Mouse (Mus musculus): ENCODE measurements at regions not wholly inside any gene's neighbourhood (a gene's known extent, or its start where the extent isn't known, plus 50 kb on each side); places are given as distances from the start of the nearest gene placed in this dataset.

- no peak for ATAC-seq (replicated peaks; ENCODE audit: low read depth, poor library complexity, severe bottlenecking)
These were observed 92.1 kb upstream of the Ssbp2 start for GRCm38 (mm10) chr13:91367896-91368556.

- no peak for ATAC-seq (replicated peaks; ENCODE audit: low read depth, poor library complexity, severe bottlenecking)
These were observed 91.4 kb upstream of the Ssbp2 start for GRCm38 (mm10) chr13:91368664-91369063.

GRCm38 (mm10) chr13:91370021-91370420 is 90.1 kb upstream of the Ssbp2 start:
- no peak for ATAC-seq (replicated peaks; ENCODE audit: low read depth, poor library complexity, severe bottlenecking)

DNA sequence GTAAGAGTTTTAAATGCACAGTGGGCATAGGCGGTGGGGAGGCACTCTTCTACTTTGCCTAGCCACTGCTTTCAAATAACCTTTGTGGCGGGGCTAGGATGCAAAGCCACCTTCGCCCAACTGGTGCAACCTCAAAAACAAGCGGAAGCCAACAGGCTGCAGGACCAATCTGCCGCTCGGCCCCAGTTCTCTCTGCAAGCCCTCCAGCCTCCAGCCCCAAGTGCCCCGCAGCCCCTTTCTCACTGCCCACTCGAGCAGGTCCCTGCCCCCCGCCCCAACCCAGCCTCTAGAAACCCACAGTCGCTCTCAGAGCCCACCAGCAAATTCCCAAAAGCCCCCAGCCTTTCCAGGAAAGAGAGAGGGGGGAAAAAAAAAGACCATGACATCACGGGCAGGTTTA is 89.6 kb upstream of the Ssbp2 start:
- ATAC-seq (replicated peaks; ENCODE audit: low read depth, poor library complexity, severe bottlenecking) = peak; percentile 53

GRCm38 (mm10) chr13:91370886-91371595 is 89.0 kb upstream of the Ssbp2 start:
- ATAC-seq (replicated peaks; ENCODE audit: low read depth, poor library complexity, severe bottlenecking) = peak; percentile 88

- ATAC-seq (replicated peaks; ENCODE audit: low read depth, poor library complexity, severe bottlenecking) = no peak
These were observed 88.5 kb upstream of the Ssbp2 start for GRCm38 (mm10) chr13:91371596-91371987.

GRCm38 (mm10) chr13:91372130-91372875 is 87.8 kb upstream of the Ssbp2 start:
- peak; percentile 10; the same call in 1 of the 2 replicates for ATAC-seq (replicated peaks; ENCODE audit: low read depth, poor library complexity, severe bottlenecking)

- ATAC-seq (replicated peaks; ENCODE audit: low read depth, poor library complexity, severe bottlenecking) = no peak
These were observed 85.9 kb upstream of the Ssbp2 start for GRCm38 (mm10) chr13:91374141-91374540.

GRCm38 (mm10) chr13:91376556-91376955 is 83.5 kb upstream of the Ssbp2 start:
- no peak for ATAC-seq (replicated peaks; ENCODE audit: low read depth, poor library complexity, severe bottlenecking)

DNA sequence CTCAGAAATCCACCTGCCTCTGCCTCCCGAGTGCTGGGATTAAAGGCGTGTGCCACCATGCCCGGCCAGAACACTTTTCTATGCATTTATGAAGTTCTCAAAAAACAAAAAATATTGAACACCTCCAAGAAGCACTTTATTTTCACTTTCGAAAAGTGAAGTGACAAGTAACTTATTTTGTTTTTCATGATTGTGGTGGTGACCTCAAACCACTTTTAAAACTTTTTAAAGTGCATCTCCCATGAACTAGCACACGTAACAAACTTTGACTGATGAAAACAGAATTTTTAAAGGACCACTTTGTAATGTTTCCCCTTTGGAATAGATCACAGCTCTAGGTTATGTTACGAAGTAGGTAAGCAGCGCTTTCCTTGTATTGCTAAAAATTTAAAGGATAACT is 82.7 kb upstream of the Ssbp2 start:
- ATAC-seq (replicated peaks; ENCODE audit: low read depth, poor library complexity, severe bottlenecking) = no peak

- peak; percentile 15; the same call in 1 of the 2 replicates for ATAC-seq (replicated peaks; ENCODE audit: low read depth, poor library complexity, severe bottlenecking)
These were observed 82.1 kb upstream of the Ssbp2 start for GRCm38 (mm10) chr13:91377972-91378371.

- no peak for ATAC-seq (replicated peaks; ENCODE audit: low read depth, poor library complexity, severe bottlenecking)
These were observed 74.7 kb upstream of the Ssbp2 start for GRCm38 (mm10) chr13:91385393-91385792.

DNA sequence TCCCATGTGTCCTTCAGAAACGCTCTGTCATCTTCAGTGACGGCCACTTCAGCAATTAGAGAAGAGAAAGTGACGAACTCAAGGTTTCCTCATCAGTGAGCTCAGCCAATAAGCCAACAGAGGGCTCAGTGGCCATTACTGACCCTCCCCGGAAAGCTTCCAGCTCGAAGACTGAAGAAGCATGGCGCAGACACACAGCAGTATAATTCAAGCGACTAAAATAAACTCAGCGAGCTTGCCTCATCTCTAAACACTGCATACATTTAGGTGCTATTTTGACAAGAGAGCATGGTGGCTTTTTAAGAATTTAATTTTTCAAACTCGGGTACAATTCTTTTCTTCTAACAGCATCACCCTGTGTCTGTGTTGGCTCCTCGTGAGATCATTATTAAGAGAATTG is 72.2 kb upstream of the Ssbp2 start:
- no peak; the same call in 1 of the 2 replicates for ATAC-seq (replicated peaks; ENCODE audit: low read depth, poor library complexity, severe bottlenecking)

GRCm38 (mm10) chr13:91403632-91404031 is 56.5 kb upstream of the Ssbp2 start:
- no peak for ATAC-seq (replicated peaks; ENCODE audit: low read depth, poor library complexity, severe bottlenecking)

DNA sequence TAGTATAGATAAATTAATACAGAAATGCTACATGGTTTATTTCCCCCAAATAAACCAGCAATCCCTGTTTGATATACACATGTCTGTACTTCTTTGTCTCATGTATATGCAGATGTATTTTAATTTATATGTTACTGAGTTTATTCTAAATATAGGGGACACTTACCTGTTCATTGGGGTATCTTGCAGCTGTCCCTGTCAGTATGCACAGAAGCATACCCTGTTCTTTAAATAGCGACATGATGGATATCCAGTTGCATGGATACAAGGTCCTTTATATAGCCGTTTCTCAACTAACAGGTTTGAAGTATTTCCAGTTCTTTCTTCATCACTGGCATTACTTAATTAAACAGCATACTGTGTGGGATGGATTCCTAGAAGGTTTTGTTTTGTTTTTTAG is 55.1 kb upstream of the Ssbp2 start:
- no peak for ATAC-seq (replicated peaks; ENCODE audit: low read depth, poor library complexity, severe bottlenecking)

DNA sequence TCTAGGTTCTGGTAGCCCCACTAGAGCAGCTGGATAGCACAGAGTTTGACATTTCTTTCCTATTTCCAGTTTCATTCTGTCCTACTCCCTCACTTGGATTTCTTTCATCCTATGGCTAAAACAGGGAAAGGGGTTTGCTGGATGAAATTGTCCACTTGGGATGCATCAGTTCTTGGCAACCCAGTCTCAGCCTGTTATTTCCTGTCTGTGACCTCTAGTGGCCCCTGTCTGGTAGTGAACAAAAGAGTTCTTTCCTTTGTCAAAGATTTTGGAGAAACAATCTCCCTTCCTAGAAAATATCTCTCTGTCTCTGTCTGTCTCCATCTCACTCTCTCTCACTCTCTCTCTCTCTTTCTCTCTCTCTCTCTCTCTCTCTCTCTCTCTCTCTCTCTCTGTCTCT is 50.0 kb upstream of the Ssbp2 start:
- no peak for ATAC-seq (replicated peaks; ENCODE audit: low read depth, poor library complexity, severe bottlenecking)

Data from common myeloid progenitor, adult 5-6 weeks (primary cell).